Mouse (Mus musculus): ENCODE measurements around the gene Abcc9. TPM values are rescaled to one million over a fixed set of nuclear protein-coding genes. Genes with fewer than 3 reads are reported as not detected.
A peak's percentile ranks its signal among the peaks of the same experiment; 100 is the strongest.

Abcc9 gene
- total and polyA plus RNA-seq, 2 experiments from 2014 or later, result 2.3 to 9.7 TPM

GRCm38 (mm10) chr6:142548377-142548776, 153.7 kb downstream of the Abcc9 start:
- Histone ChIP-seq H3K27me3 (ENCODE audit: insufficient read depth, low read length) (no peaks in the 10 kb centered on the region), H3K9me3 (ENCODE audit: low read length) (no peaks in the 10 kb centered on the region), H3K36me3 (ENCODE audit: insufficient read depth, low read length) (no peaks in the 10 kb centered on the region), H3K9ac (replicated peaks; ENCODE audit: low read length, poor library complexity, severe bottlenecking) (no peak overlapping the region), H3K4me3 (ENCODE audit: low read depth, low read length) (no peak overlapping the region), H3K4me1 (ENCODE audit: insufficient read depth, low read length) (no peaks in the 10 kb centered on the region), H3K27ac (ENCODE audit: low read depth, low read length) (no peak overlapping the region), H3K4me2 (ENCODE audit: low read depth, low read length, poor library complexity, severe bottlenecking) (no peak overlapping the region)
- TF ChIP-seq CTCF (IDR thresholded peaks at IDR 0.05), result no peak
- DNase-seq (ENCODE audit: low spot score) (no peak), ATAC-seq (ENCODE audit: low FRiP score) (no peak)
- WGBS, result 89% methylated on average over 2 of the region's 2 CpGs

GRCm38 (mm10) chr6:142545132-142545531, 157.0 kb downstream of the Abcc9 start:
- ATAC-seq (ENCODE audit: low FRiP score), result no peak
- 42% methylated on average over 14 of the region's 14 CpGs for WGBS
- Histone ChIP-seq H3K4me3 (ENCODE audit: low read depth, low read length) (no peak overlapping the region), H3K4me1 (ENCODE audit: insufficient read depth, low read length) (no peaks in the 10 kb centered on the region), H3K9ac (replicated peaks; ENCODE audit: low read length, poor library complexity, severe bottlenecking) (no peak overlapping the region), H3K4me2 (ENCODE audit: low read depth, low read length, poor library complexity, severe bottlenecking) (peak overlapping the region; percentile 28; the same call in 1 of the 2 replicates), H3K27me3 (ENCODE audit: insufficient read depth, low read length) (no peaks in the 10 kb centered on the region), H3K36me3 (ENCODE audit: insufficient read depth, low read length) (no peaks in the 10 kb centered on the region), H3K27ac (ENCODE audit: low read depth, low read length) (no peak overlapping the region), H3K9me3 (ENCODE audit: low read length) (no peaks in the 10 kb centered on the region)
- no peak for DNase-seq (ENCODE audit: low spot score)
- no peak for TF ChIP-seq CTCF (IDR thresholded peaks at IDR 0.05)

- 74% methylated on average over 4 of the region's 4 CpGs for WGBS
- no peak for ATAC-seq (ENCODE audit: low FRiP score)
Observed at GRCm38 (mm10) chr6:142543648-142544047, 158.5 kb downstream of the Abcc9 start.

GRCm38 (mm10) chr6:142542800-142543175, 159.3 kb downstream of the Abcc9 start:
- WGBS, result 85% methylated on average over 6 of the region's 6 CpGs
- Histone ChIP-seq H3K9me3 (ENCODE audit: low read length) (no peaks in the 10 kb centered on the region), H3K4me1 (ENCODE audit: insufficient read depth, low read length) (no peaks in the 10 kb centered on the region), H3K9ac (replicated peaks; ENCODE audit: low read length, poor library complexity, severe bottlenecking) (no peak overlapping the region), H3K36me3 (ENCODE audit: insufficient read depth, low read length) (no peaks in the 10 kb centered on the region), H3K27me3 (ENCODE audit: insufficient read depth, low read length) (no peaks in the 10 kb centered on the region), H3K4me3 (ENCODE audit: low read depth, low read length) (no peak overlapping the region), H3K27ac (ENCODE audit: low read depth, low read length) (no peak overlapping the region), H3K4me2 (ENCODE audit: low read depth, low read length, poor library complexity, severe bottlenecking) (no peak overlapping the region)
- TF ChIP-seq CTCF (IDR thresholded peaks at IDR 0.05), result no peak
- no peak for ATAC-seq (ENCODE audit: low FRiP score)
- DNase-seq (ENCODE audit: low spot score), result no peak

More at GRCm38 (mm10) chr6:142543648-142544047, 158.5 kb downstream of the Abcc9 start:
- H3K4me3 ChIP-seq (ENCODE audit: low read depth, low read length), result no peak overlapping the region
- no peaks in the 10 kb centered on the region for H3K36me3 ChIP-seq (ENCODE audit: insufficient read depth, low read length)
- no peak overlapping the region for H3K4me2 ChIP-seq (ENCODE audit: low read depth, low read length, poor library complexity, severe bottlenecking)
- no peaks in the 10 kb centered on the region for H3K9me3 ChIP-seq (ENCODE audit: low read length)
- no peaks in the 10 kb centered on the region for H3K4me1 ChIP-seq (ENCODE audit: insufficient read depth, low read length)
- TF ChIP-seq CTCF (IDR thresholded peaks at IDR 0.05), result no peak
- no peak overlapping the region for H3K27ac ChIP-seq (ENCODE audit: low read depth, low read length)
- no peaks in the 10 kb centered on the region for H3K27me3 ChIP-seq (ENCODE audit: insufficient read depth, low read length)
- no peak for DNase-seq (ENCODE audit: low spot score)
- H3K9ac ChIP-seq (replicated peaks; ENCODE audit: low read length, poor library complexity, severe bottlenecking), result no peak overlapping the region

- Histone ChIP-seq H3K9me3 (ENCODE audit: low read length) (no peaks in the 10 kb centered on the region), H3K27ac (ENCODE audit: low read depth, low read length) (no peak overlapping the region), H3K9ac (replicated peaks; ENCODE audit: low read length, poor library complexity, severe bottlenecking) (no peak overlapping the region), H3K27me3 (ENCODE audit: insufficient read depth, low read length) (no peaks in the 10 kb centered on the region), H3K4me1 (ENCODE audit: insufficient read depth, low read length) (no peaks in the 10 kb centered on the region), H3K36me3 (ENCODE audit: insufficient read depth, low read length) (no peaks in the 10 kb centered on the region), H3K4me3 (ENCODE audit: low read depth, low read length) (no peak overlapping the region), H3K4me2 (ENCODE audit: low read depth, low read length, poor library complexity, severe bottlenecking) (no peak overlapping the region)
- WGBS, result 89% methylated on average over 8 of the region's 8 CpGs
- DNase-seq (ENCODE audit: low spot score) (no peak), ATAC-seq (ENCODE audit: low FRiP score) (no peak)
- TF ChIP-seq CTCF (IDR thresholded peaks at IDR 0.05), result no peak
Observed at GRCm38 (mm10) chr6:142542082-142542799, 159.9 kb downstream of the Abcc9 start.

GRCm38 (mm10) chr6:142540561-142541160, 161.5 kb downstream of the Abcc9 start:
- ATAC-seq (ENCODE audit: low FRiP score), result no peak

More at GRCm38 (mm10) chr6:142540561-142541160, 161.5 kb downstream of the Abcc9 start:
- Histone ChIP-seq H3K27me3 (ENCODE audit: insufficient read depth, low read length) (no peaks in the 10 kb centered on the region), H3K4me3 (ENCODE audit: low read depth, low read length) (no peak overlapping the region), H3K9ac (replicated peaks; ENCODE audit: low read length, poor library complexity, severe bottlenecking) (no peak overlapping the region), H3K4me1 (ENCODE audit: insufficient read depth, low read length) (no peaks in the 10 kb centered on the region), H3K36me3 (ENCODE audit: insufficient read depth, low read length) (no peaks in the 10 kb centered on the region), H3K27ac (ENCODE audit: low read depth, low read length) (no peak overlapping the region), H3K4me2 (ENCODE audit: low read depth, low read length, poor library complexity, severe bottlenecking) (no peak overlapping the region), H3K9me3 (ENCODE audit: low read length) (no peaks in the 10 kb centered on the region)
- WGBS, result 87% methylated on average over 10 of the region's 10 CpGs
- TF ChIP-seq CTCF (IDR thresholded peaks at IDR 0.05), result no peak
- DNase-seq (ENCODE audit: low spot score), result no peak

All from midbrain, postnatal 0 days (tissue).